Mouse (Mus musculus) small intestine, adult 2 months (tissue): ENCODE results near the gene C330021F23Rik. TPM values are rescaled to one million over a fixed set of nuclear protein-coding genes. Genes with fewer than 3 reads are reported as not detected.
A peak's percentile ranks its signal among the peaks of the same experiment; 100 is the strongest.

Experiments
- H3K27ac ChIP-seq: fragments of 200-500 bp; 2 replicates; pipeline ENCODE4 v1.5.1; 2012; ENCODE audit warnings: low read depth, low read length, control low read depth, inconsistent platforms; ENCODE audit not compliant: insufficient read depth
- H3K27me3 ChIP-seq: fragments of 200-500 bp; 2 replicates; pipeline ENCODE4 v1.6.1; 2012; ENCODE audit warnings: mild to moderate bottlenecking, moderate library complexity, low read length, inconsistent platforms; ENCODE audit not compliant: control insufficient read depth, insufficient read depth
- H3K36me3 ChIP-seq: fragments of 200-500 bp; 2 replicates; pipeline ENCODE4 v1.6.1; 2012; ENCODE audit warnings: mild to moderate bottlenecking, low read length, control low read depth, inconsistent platforms; ENCODE audit not compliant: control insufficient read depth, insufficient read depth
- H3K4me1 ChIP-seq: fragments of 200-500 bp; 2 replicates; pipeline ENCODE4 v1.6.1; 2012; ENCODE audit warnings: low read length, inconsistent platforms, mixed read lengths; ENCODE audit not compliant: control insufficient read depth, insufficient read depth, insufficient read length
- H3K4me3 ChIP-seq: fragments of 200-500 bp; 2 replicates; pipeline ENCODE4 v1.5.1; 2012; ENCODE audit warnings: low read depth, mild to moderate bottlenecking, control low read depth, inconsistent platforms, low read length, moderate library complexity
- CTCF ChIP-seq: fragments of 200-500 bp; IDR thresholded peaks from 2 replicates; pipeline ENCODE4 v1.5.1; 2012; ENCODE audit warnings: low read depth, mild to moderate bottlenecking, control low read depth, inconsistent platforms, low read length, moderate library complexity, mixed read lengths; ENCODE audit not compliant: insufficient replicate concordance, insufficient read length; ENCODE audit errors: extremely low read depth
- POLR2A ChIP-seq: fragments of 200-500 bp; IDR thresholded peaks from 2 replicates; pipeline ENCODE4 v1.6.1; 2012; ENCODE audit warnings: low read depth, mild to moderate bottlenecking, control low read depth, inconsistent platforms, low read length, moderate library complexity
- WGBS: fragments of 180-500 bp; shearing (Covaris S2); methylation state at CpG from one replicate; pipeline ENCODE4 v1.1.7; 2018; 5-methylcytosine and 5-hydroxymethylcytosine counted together
- polyA plus RNA-seq: library from polyadenylated mRNA; depleted of rRNA; stranded (reverse); fragments of >200 nt; gene quantifications from 2 replicates; pipeline ENCODE4 v1.2.3, GENCODE M21; 2012

Gene C330021F23Rik
- polyA plus RNA-seq, 1 experiment, result 3.4 TPM

DNA sequence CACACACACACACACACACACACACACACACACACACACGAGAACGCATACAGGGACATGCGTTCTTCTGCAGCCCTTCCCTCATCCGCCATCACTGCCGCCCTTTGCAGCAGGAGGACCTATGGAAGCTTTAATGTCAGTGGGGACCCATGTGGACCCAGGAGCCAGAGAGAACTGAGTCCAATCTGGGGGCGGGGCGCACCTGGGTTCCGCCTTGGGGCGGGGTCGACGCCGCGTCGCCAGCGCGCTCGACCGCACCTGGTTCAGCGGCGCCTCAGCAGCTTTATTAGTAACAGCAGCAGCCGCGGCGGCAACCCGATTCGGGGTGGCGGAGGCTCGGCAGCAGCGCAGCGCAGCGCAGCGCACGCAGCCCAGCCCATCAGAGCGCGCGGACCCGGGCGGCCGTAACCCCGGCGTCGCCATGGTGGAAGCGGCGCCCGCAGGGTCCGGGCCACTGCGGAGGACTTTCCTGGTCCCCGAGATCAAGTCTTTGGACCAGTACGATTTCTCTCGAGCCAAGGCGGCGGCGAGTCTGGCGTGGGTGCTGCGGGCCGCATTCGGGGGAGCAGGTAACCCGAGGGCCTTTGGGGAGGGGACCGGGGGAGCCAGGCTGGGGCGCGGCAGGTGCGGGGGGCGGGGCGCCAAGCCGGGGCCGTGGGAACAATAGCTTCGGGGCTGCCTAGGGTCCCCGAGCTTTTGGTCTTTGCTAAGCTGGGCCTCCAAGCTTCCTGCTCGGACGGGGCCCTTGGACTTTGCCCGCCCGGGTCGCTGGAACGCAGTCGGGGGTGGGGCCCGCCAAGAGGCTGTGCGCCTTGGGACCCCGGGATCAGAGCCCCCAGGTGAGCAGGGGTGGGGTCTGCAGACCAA lies 19.8 kb downstream of the C330021F23Rik start:
- TF ChIP-seq CTCF, result no peak
- peak; percentile 97 for TF ChIP-seq POLR2A
- Histone ChIP-seq H3K4me1 (peaks cover 3% of the 10 kb centered on the region; the same call in 1 of the 2 replicates), H3K4me3 (peak overlapping the region; percentile 82), H3K36me3 (no peaks in the 10 kb centered on the region), H3K27ac (peak overlapping the region; percentile 78), H3K27me3 (no peaks in the 10 kb centered on the region)
- WGBS, result under 1% methylated on average over 75 of the region's 77 CpGs

DNA sequence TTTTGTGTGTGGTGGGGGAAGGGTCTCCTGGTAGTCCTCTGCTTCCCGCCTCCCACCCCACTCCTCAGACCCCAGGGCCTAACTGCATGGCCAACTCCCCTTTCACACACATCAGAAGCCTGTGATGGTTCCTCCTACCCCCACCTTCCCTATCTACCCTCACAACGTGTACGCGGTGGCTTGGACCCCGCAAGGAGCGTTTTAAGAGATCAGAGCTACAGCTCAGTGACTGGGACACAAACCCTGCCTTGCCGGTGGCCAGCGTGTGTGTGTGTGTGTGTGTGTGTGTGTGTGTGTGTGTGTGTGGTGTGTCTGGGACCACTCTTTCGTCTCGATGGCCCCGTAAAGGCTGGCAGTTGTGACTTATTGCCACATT lies 20.5 kb downstream of the C330021F23Rik start:
- Histone ChIP-seq H3K36me3 (no peaks in the 10 kb centered on the region), H3K4me1 (peaks cover 9% of the 10 kb centered on the region; the same call in 1 of the 2 replicates), H3K4me3 (peak overlapping the region; percentile 82), H3K27me3 (no peaks in the 10 kb centered on the region), H3K27ac (peak overlapping the region; percentile 78)
- TF ChIP-seq POLR2A (no peak), CTCF (no peak)
- WGBS, result 7% methylated on average over 11 of the region's 11 CpGs

DNA sequence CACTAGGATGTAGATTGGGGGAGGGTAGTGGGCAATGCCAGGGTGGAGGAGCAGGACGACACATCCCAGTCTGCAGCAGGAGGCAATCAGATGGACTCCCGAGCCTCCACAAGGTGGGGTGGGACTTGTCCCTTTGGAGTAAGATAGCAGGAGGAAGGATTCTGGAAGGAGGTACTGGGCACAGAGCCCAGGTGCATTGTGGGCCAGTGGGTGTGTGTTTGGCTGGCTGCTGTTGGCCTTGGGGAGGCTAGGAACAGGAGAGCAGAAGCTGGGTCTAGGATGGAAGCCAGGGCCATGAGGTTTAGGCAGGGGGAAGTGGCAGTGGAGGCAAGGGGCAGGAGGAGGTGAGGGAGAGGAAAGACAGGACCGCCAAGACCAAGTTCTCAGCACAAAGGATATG lies 25.7 kb downstream of the C330021F23Rik start:
- Histone ChIP-seq H3K4me1 (peaks cover 16% of the 10 kb centered on the region; the same call in 1 of the 2 replicates), H3K36me3 (peaks cover 9% of the 10 kb centered on the region), H3K27ac (peak overlapping the region; percentile 21; the same call in 1 of the 2 replicates), H3K4me3 (no peak overlapping the region), H3K27me3 (no peaks in the 10 kb centered on the region)
- no peak for TF ChIP-seq POLR2A
- peak; percentile 9; the same call in 1 of the 2 replicates for TF ChIP-seq CTCF
- WGBS, result 38% methylated on average over 3 of the region's 3 CpGs

DNA sequence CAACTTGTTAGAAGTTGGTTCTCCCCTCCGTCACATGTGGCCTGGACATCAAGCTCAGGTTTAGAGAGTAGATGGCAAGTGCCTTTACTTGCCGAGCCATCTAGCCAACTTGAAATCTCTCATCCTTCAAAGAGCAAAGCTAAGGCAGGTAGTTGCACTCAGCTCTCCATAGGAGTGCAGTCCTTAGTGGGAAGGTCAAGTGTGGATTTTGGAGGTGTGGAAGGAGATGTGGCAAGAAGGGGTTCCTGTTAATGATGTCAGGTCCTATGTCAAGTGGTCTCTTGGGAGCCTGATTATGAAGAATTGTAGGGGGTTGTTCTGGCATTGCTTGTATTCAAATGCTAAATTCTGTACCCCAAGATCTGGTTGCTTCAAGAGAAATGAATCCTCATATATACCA lies 26.7 kb downstream of the C330021F23Rik start:
- TF ChIP-seq POLR2A, result no peak
- no peaks in the 10 kb centered on the region for H3K27me3 ChIP-seq
- 79% methylated on average over 2 of the region's 2 CpGs for WGBS

DNA sequence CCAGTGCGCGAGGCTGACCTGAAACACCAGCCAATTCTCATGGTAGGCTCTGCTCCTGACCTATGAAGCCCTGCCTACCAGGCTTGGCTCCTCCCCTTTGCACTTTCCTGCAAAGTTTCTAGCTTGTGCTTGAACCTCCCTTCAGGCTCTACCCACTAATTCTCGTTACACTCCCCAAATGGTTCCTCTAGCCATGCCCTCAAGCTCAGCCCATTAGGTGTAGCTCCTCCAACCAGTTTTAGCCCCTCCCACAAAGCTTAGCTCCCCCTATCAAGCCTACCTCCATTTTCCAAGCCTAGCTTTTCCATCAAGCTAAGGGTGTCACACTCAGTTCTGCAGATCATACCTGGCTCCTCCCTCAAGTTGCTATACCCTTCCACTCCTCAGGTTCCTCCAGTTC lies 30.3 kb downstream of the C330021F23Rik start:
- H3K4me3 ChIP-seq, result no peak overlapping the region
- whole genome bisulfite sequencing, result 72% methylated on average over 3 of the region's 3 CpGs
- peaks cover 11% of the 10 kb centered on the region; the same call in 1 of the 2 replicates for H3K4me1 ChIP-seq
- H3K27me3 ChIP-seq, result no peaks in the 10 kb centered on the region
- H3K36me3 ChIP-seq, result peaks cover 45% of the 10 kb centered on the region
- TF ChIP-seq POLR2A, result no peak
- TF ChIP-seq CTCF, result no peak
- H3K27ac ChIP-seq, result no peak overlapping the region

More for the DNA sequence above, 26.7 kb downstream of the C330021F23Rik start:
- Histone ChIP-seq H3K27ac (no peak overlapping the region), H3K4me3 (no peak overlapping the region), H3K4me1 (peaks cover 16% of the 10 kb centered on the region; the same call in 1 of the 2 replicates), H3K36me3 (peaks cover 17% of the 10 kb centered on the region)

DNA sequence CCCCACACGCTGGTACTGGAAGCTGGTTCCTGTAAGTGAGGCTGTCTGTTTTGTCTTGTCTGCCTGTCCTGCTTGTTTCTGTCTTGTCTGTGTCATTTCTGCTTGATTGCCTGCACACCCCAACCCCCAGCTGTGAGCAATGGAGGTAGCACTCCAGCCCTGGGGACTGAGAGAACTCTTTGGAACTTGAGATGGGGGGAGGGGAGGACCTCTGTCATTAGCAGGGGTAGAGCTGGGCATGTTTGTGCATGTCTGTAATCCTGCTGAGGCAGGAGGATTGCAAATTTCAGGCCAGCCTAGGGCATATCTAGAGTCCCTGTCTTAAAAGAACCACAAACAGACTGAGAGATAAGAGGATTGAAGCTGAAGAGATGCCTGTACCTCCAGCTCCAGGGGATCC lies 31.4 kb downstream of the C330021F23Rik start:
- H3K4me3 ChIP-seq, result no peak overlapping the region
- WGBS, result 91% methylated on average over 1 of the region's 1 CpGs
- H3K27ac ChIP-seq, result no peak overlapping the region
- peaks cover 56% of the 10 kb centered on the region for H3K36me3 ChIP-seq
- H3K4me1 ChIP-seq, result peaks cover 3% of the 10 kb centered on the region; the same call in 1 of the 2 replicates
- no peak for TF ChIP-seq CTCF
- no peak for TF ChIP-seq POLR2A
- no peaks in the 10 kb centered on the region for H3K27me3 ChIP-seq

DNA sequence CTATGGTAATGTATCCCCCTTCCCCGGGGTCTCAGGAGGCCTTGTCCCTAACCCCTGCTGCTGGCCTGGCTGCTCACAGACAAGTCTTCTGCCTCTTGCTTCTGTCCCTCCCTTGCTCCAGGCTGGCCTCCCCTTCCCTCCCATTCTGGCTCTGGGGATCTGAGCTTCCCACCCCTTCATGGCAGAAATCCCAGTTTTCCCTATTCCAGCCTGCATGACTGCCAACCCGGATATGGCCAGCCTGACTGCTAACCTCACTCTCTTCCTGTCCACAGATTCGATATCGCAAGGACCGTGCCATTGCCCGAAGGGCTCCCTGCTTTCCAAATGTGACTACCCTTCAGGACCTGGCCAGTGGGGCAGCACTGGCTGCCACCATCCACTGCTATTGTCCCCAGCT lies 32.6 kb downstream of the C330021F23Rik start:
- 80% methylated on average over 6 of the region's 6 CpGs for WGBS
- Histone ChIP-seq H3K27ac (no peak overlapping the region), H3K4me1 (no peaks in the 10 kb centered on the region), H3K4me3 (no peak overlapping the region), H3K27me3 (no peaks in the 10 kb centered on the region), H3K36me3 (peaks cover 66% of the 10 kb centered on the region)
- TF ChIP-seq POLR2A (no peak), CTCF (no peak)
